Mouse (Mus musculus) G1E (cell line): Measurements from ENCODE around the gene Slc22a13.

Source experiments
- CTCF ChIP-seq: IDR thresholded peaks from 2 replicates; pipeline ENCODE4 v1.5.1; 2012; ENCODE audit warnings: low read depth, low read length, inconsistent platforms, mixed read lengths
- GATA1 ChIP-seq: IDR thresholded peaks from 2 replicates; pipeline ENCODE4 v1.6.1; 2012; ENCODE audit warnings: borderline replicate concordance, low read length, inconsistent platforms, mixed read lengths
- GATA2 ChIP-seq: IDR thresholded peaks from 2 replicates; pipeline ENCODE4 v1.6.1; 2012; ENCODE audit warnings: low read depth, low read length, inconsistent platforms, borderline replicate concordance
- POLR2AphosphoS5 ChIP-seq: IDR thresholded peaks from 2 replicates; pipeline ENCODE4 v1.6.1; 2012; ENCODE audit warnings: low read depth, low read length, inconsistent platforms; ENCODE audit not compliant: insufficient replicate concordance

DNA sequence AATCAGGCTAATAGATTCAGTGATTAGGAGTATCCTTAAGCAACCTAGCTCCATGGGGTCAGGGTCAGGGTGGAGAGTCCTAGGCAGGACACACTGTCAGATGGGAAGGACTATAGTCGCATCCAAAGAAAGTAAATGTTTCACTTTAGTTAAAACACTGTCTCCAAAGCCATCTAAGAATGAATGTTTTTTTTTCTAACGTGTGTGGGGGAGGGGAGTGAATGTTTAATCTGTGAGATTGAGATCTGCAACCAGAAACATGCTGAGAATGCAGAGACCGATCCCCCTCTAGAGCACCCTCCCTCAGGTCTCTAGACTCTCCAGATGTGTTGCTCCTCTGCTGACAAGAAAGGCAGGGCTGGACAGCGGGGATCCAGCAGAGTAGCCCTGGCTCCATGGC lies 1.8 kb downstream of the Slc22a13 start:
- no peak for TF ChIP-seq CTCF
- no peak for TF ChIP-seq GATA2
- TF ChIP-seq POLR2AphosphoS5 = no peak
- TF ChIP-seq GATA1 = no peak
